Mouse (Mus musculus): ENCODE measurements around the gene 9630041A04Rik.

DNA sequence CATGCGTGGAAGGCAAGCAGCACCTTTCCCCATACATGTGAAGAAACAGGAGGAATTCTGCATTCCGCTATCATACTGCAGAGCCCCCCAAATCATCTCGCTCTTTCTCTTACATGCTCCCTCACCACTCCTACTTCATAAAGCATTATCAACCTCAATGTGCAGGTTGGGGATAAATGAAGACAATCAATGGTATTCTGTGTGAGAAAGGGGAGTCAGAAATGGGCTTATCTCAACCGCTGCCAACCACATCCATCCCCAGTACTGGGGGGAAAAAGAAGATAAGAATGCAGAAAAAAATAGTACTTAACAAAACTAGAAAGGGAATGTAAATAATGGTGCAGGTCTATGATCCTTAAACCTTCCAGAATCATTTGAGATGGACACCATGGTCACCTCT, 84.2 kb downstream of the 9630041A04Rik start:
- TF ChIP-seq ZC3H11A (IDR thresholded peaks at IDR 0.05; ENCODE audit: borderline replicate concordance, low read depth, low read length) = no peak
- no peak for TF ChIP-seq CHD2 (IDR thresholded peaks at IDR 0.05; ENCODE audit: low read depth, low read length)
